Mouse (Mus musculus) C2C12 (cell line): ENCODE data around the gene Olfr1412.

ENCODE experiments used
- CEBPB ChIP-seq: IDR thresholded peaks from one replicate; pipeline ENCODE4 v1.6.1; 2011; ENCODE audit warnings: low read depth, mild to moderate bottlenecking, control low read depth, moderate library complexity
- CTCF ChIP-seq: IDR thresholded peaks from one replicate; pipeline ENCODE4 v1.5.1; 2011; ENCODE audit not compliant: control insufficient read depth, insufficient read depth, insufficient read length
- FOSL1 ChIP-seq: IDR thresholded peaks from one replicate; pipeline ENCODE4 v1.8.0; 2011; ENCODE audit warnings: mild to moderate bottlenecking, low read length; ENCODE audit not compliant: poor library complexity, insufficient read depth, severe bottlenecking
- USF1 ChIP-seq: IDR thresholded peaks from one replicate; pipeline ENCODE4 v1.6.1; 2011; ENCODE audit warnings: low read depth, mild to moderate bottlenecking, control low read depth, moderate library complexity

- no peak for TF ChIP-seq CTCF
- TF ChIP-seq CEBPB = no peak
- TF ChIP-seq FOSL1 = no peak
- no peak for TF ChIP-seq USF1
These were observed 52.6 kb downstream of the Olfr1412 start for GRCm38 (mm10) chr1:92638181-92638580.
